Mouse (Mus musculus) adrenal gland, postnatal 25 days (tissue): ENCODE data around the gene Mup9. TPM values are rescaled to one million over a fixed set of nuclear protein-coding genes. Genes with fewer than 3 reads are reported as not detected.
"Not testable (repeated sequence)": the region's sequence is repeated elsewhere in the genome, so short reads cannot be mapped to it uniquely, and the experiment has no call there.

ENCODE experiments used
- DNase-seq: peaks from one replicate; pipeline ENCODE4 v3.0.0; 2021; ENCODE audit warnings: mixed read lengths
- long read RNA-seq: library from polyadenylated mRNA; stranded (forward); transcript quantifications from one replicate; pipeline ENCODE4 v2.0.0, GENCODE M21; 2021
- total RNA-seq: library from RNA; stranded (reverse); gene quantifications from 2 replicates; pipeline ENCODE4 v1.2.3, GENCODE M21; 2021

The Mup9 gene
- not detected in 2 replicates for total RNA-seq
- long read RNA-seq, partial matches to known transcripts, result 1 of 15 reads
- long read RNA-seq, other reads (novel, unspliced or antisense), result 10 of 15 reads

DNA sequence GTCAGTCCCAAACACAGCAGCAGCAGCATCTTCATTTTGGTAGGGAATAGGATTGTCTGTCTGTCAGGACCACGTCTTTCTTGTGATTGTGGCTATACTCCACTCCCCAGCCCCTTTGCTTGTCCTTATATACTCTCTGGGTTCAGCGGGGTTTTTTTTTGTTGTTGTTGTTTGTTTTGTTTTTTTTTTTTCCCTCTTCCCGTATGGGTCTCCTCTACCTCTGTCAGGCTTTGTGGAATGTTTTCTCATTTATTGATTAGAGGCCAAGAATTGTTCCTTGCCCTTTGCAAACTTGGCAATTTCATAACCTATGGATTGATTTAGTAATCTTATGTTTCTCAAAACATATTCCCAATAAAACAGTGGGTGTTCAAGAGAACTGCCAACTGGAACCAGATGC, at the start of gene Mup9:
Gene Mup9 (minus strand): TSS at position 101 of the 400 bp plus-strand sequence.
- DNase-seq, result not testable (repeated sequence)

Other genes with a start within 250 kb of the Mup9 start
- gene Mup8, start 199.4 kb downstream of the Mup9 start, total RNA-seq, result not detected in 2 replicates
- gene Mup1, start 80.0 kb upstream of the Mup9 start, total RNA-seq, result not detected in 2 replicates
- 2.1 TPM in 1 of 2 replicates, not detected in the other for gene Mup10, start 160.2 kb upstream of the Mup9 start, total RNA-seq
- 2.8 TPM in 1 of 2 replicates, not detected in the other for gene Mup11, start 240.5 kb upstream of the Mup9 start, total RNA-seq